Mouse (Mus musculus): ENCODE data around the gene Ttc28.

Ttc28 gene

DNA sequence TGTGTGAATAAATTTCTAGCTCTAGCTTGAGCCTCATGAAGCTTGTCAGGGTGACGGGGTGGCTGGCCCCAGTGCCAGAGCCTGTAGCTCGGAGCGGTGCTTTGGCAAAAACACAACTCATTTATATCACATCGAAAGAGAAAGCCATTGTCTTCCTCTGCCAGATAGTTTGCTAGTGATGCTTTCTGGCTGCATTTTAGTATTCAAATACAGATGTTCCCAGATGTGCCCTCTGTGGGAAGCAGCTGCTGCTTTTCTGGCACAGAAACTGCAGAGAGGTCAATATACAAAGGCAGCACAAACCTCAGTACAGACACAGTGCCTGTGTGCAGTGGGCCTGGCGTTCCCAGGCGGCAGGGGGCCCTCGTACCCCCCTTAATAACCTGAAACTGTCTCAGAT is 300.0 kb downstream of the Ttc28 start:
- no peak for DNase-seq

DNA sequence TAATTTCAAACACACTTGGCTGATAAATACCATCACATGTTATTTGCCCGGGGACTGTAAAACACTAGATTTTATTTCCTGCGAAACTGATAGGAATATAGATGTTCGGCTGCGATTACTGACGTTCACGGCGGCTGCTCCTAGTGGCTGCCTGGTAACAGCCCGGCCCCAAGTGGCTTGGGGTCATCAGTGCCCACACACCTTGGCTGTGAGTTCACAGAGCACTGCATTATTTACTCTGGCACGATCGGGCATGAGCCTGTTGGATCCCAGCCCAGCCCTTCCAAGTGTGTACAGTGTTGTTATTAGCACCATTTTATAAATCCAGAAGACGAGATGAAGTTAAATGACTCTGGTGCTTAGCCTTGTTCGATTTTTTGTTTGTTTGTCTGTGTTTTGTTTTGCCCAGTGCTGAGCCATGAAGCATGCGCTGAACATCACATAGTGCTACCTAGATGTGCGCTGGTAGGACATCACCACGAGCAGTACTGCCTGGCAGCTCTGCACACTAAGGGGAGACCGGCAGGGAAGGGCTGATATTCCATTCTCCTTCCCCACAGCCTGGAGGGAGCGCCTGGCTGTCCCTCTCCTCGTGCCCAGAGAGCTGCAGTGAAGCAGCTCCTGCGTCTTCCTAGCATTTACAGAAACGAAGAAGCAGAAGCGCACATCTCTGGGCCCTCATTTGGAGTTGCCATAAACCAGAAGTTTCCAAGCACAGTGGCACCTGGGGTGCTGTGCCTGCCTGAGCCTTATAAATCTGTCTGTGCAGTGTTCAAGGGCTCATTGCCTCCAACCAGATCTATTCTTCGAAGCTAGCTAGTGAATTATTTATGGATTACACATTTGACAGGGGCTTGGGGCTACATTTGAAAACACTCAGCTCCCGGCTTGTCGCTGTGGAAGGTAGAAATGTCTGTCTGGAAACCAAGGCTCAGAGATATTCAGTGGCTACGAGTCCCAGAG is 300.8 kb downstream of the Ttc28 start:
- DNase-seq, result peak; percentile 46

DNA sequence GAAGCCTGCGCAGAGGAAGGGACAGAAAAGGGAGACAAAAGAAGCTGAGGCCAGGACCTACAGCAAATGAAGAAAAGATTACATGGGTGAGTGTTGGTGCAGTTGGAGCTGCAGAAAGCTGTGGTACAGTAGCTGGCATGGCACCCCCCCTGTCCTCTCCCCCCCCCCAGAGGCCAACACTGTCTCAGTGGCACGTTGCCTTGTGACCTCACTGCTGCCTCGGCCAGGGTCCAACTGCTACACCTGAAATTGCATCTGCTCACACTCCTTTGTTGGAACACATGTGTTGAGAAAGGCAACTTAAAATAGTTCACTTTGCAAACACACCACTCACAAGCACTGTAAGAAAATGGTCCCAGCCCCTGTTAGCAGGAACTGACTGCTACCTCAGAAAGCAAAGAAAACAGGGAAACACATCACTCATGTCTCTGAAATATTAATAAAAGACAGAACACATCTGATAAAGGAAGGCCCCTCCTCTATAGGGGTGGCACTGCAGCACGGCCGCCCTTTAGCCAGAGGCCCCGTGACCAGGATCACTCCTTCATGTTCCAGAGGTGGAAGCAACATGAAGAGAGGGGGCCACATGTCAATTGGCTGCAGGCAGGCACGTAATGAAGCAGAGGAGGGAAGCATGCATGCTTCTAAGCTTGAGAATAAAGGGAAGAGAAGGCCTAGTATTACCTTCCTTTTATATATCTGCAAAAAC is 301.8 kb downstream of the Ttc28 start:
- no peak for DNase-seq

DNA sequence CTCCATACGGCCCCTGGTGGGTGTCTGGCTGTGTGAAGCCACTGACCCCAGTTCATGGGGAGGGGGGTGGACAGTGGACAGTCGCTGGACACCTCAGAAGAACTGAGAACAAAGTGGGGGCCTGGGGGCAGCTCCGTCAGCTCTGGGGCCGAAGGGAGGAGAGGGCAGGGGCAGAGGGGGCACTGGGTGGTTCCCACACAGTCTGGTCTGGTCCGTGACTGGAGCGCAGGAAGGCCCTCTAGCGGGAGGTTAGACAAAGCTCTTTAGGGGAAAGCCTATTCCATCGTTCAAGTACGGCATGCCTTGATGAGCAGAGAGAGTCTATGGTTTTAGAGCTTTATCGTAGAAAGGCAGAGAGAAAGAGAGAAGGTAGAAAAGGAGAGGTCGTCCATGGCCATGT is 307.0 kb downstream of the Ttc28 start:
- peak; percentile 62 for DNase-seq

DNA sequence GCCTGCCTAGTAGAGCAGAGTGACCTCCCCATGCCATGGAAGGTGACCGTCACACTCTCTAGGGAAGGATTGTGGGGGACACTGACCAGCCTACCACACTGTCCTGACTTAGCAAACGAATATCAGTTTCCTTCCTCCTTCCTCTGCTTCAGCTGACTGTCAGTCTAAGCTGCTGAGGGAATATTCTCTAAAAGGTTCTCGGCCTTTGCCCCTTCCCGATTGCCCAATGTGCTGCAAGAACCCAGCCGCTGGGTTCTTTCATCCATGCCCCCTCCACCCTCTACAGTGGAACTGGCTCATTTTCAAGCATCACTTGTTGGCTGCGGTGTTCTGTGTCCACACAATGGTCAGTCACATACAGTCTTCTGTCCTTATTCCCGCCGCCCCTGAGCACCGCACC is 312.4 kb downstream of the Ttc28 start:
- DNase-seq, result no peak

DNA sequence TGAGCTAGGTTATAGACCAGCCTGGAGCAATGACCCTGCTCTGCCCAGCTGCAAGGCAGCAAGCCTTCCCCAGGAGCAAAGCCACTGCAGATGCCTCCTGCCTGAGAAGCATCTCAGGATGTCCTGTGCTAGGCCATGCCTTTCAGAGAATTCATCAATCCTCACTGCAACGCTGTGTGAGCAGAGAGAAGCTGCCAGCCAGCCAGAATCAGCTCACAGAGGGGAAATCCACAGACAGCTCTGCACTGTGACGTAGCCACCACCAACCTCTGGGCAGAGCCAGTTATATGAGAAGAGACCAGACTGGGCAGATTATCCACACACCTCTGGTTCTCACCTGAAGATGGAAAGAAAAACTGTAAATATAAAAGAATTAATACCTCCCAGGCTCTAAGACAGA is 315.2 kb downstream of the Ttc28 start:
- no peak for DNase-seq

DNA sequence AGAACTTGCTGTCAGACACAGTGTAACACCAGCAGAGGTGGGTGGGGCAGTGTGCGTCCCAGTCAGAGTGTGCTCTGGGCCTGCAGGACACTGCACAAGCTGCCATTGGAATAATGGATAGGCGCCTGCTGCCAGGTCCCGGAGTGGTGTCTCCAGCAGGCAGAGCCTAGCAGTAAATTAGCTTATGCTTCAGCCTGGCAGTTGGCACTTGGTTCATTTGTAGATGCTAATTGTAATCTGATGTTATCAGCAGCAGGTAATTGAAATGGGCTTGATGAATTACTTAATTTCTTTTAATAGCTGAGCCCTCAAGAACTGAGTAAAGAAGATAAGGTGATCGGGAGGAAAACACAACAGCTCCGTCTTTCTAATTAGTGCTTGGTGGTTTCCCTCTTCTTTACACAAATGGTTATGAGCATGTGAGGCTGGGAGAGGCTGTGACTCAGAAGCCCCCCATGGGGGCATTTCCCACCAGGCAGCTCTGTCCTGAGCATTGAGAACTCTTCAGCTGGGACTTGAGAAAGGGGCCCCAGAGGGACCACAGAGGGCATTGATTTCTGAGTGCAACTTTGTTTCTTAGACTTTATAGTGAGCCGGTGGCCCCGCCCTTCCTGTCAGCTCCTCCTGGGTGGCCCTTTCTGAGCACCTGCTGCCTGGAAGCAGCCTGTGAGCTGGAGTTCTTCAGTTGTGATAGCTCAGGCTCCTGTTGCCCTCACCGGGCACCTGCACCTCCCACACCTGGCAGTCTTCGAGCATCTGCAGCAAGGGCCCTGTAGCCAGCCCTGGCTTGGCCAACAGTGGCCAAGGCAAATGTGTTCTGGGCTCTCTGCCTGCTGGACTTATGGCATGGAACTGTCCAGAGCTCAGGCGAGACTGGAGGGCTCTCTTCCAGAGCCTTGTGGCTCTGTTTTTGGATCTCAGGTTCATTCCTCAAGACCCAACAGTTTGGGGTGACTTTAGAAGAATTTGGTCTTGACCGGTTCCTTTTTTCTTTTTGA is 316.2 kb downstream of the Ttc28 start:
- no peak for DNase-seq

DNA sequence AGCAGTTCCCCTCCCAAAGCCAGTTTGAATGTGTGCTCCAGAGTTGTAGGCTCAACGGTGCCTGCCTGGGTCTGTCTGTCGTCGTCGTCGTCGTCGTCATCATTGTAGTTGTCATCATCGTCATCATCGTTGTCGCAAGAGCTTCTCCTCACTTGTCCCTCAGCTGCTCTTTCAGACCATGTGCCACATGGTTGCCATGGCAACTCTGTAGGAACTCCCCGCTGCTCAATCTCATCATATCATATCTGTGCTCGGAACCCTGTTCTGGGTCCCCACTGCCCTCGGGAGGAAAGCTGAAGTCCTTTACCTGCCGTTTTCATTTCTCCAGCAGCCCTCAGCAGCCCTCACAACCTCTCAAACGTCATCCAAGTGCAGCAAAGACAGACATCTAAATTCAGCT is 318.1 kb downstream of the Ttc28 start:
- DNase-seq, result no peak

DNA sequence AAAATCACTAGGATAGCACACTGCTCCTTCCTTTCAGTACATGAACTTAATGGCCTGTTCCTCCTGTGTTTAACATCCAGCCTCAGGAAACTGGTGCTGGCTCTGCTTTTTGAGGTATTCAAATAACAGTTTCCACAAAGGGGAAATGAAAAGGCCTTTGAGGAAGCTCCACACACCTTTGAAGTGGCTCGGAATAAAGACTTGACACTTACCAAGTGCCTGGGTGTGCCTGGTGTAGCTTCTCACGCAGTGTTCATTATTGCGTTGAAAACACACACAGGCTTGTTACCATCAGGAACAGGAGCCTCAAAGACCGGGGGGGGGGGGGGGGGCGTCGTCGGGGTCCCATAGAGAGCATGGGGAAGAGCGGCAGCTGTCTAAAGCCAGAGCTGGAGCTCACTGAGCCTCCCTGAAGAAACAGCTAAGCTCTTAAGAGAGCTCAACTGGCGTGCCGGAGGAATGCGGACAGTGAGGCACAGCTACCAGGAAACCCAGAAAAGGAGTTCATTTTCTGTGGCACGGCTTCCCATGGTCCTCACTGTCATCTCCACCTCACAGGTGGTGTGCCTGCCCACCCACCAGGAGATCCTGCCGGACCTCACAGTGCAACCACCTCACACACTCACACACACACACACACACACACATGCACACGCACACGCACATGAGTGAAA is 320.7 kb downstream of the Ttc28 start:
- no peak for DNase-seq

DNA sequence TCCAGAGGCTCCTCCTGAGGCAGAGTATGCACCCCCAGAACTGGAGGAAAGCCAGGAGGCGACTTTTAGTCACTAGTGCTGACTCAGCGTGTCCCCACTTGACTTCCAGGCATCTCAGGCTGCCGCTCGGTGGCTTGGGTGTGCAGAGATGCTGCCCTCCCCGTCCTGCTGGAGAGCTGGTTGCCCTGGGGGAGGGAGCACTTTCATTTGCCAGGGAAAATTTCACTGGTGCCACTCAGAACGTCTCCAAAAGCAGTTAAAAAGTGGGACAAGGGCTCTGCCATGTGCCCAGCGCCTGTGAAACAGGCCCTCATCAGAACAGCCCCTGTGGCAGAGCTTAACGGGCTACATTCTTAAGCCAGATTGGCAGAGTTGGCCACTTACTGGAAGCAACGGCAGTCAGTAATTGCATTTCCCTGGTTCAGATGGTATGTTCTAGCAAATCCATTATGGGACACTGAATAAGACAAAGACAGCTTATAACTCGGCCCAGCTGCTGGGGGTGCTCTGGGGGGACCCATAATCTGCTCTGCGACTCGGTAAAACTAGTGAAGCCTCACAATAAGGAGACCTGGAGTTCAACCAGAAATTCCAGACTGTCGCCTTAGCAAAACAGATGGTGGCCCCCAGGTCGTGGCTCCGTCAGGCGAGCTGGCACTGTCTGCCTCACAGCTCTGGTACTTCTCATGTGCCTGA is 321.5 kb downstream of the Ttc28 start:
- peak; percentile 84 for DNase-seq

DNA sequence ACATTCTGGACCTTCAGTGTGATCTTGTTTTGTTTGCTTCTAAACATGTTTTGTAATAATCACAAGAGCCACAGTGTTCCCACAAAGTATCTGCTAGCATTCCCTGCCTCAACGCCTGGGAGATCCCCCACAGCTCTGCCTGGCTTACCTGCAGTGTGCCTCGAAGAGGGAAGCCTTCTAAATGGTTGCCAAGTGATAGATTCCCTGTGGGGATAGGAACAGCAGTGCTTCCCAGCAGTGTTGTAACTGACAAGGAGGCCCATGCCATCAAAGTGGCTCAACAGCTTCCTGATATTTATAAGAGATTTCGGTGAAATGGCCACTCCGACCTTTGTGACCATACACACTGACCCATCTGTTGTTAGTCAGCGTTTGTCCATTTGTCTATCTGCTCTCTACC is 324.6 kb downstream of the Ttc28 start:
- DNase-seq, result no peak

DNA sequence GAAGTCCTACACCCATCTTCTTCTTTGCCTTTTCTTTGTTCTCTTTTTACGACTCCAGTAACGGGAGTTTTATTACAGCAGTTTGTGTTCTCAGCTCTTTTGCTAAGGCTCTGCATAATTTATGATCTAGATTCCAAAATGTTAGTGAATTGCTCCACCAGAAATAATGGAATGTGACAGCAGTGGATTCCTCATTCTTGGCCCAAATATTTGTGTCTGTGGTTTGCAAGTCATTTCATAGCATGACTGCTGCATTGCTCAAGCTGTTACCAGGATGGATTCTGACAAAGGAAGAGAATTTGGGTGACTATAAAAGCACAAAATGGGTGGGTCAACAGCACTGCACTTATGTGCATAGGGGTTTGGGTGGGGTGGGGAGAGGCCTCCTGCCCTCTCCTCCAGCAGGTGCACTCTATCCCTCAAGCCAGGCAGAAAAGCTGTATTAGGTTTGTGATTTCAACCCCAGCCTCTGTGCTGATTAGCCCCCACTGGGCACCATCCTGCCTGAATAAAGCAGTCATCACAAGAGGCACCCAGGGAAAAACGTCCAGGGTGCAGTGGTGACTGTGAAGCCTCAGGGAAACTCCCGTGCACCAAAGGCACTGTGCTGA is 325.5 kb downstream of the Ttc28 start:
- DNase-seq, result no peak

DNA sequence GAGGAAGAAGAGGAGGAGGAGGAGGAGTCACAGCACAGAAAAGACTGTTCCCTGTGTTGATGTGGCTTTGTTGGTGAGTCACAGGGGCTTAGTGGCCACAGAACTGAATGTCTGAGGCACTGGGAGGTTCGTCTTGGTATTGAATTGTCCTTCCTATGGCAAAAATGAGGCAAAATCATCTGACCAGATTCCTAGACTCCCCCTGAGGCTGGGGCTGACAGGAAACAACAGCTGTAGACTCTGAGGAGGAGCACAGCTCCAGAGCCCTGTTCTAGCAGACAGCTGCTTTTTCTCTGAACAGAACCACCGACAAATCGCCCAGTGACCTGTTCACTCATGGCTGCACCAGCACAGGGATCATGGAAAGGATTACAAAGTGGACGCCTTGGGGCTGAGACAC is 326.2 kb downstream of the Ttc28 start:
- no peak for DNase-seq

DNA sequence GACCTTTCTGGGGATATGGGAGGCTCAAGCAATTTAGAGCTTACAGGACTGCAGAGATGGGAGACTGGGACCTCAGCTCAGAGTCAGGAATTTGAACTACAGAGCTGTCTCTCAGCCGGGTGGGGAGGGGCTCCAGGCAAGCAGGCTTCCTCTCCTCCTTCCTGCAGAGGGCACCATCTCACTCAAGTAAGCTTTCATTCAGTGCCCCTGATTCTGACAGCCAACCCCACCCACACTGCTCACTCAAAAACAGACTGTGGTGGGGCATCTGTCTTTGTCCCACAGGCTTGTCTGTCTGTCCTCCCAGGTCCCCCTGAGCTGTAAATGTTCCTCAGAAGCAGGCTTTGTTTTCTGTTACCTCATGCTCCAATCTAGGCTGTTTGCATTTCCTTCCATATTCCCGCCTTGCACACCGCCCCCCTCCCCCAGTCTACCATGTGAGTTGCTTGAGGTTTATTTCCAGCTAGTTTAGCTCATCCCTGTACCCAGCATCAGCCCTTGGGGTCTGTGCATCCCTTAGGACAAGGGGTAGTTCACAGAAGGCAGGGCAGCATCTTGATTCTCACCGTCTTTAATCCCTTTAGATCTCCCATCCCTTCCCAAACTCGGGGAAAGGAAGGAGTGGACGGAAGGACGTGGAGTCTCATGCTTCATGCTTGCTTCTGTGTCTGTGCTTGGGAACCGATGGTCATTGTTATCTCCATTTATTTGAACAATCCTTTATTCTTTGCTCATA is 328.5 kb downstream of the Ttc28 start:
- DNase-seq, result peak; percentile 83

DNA sequence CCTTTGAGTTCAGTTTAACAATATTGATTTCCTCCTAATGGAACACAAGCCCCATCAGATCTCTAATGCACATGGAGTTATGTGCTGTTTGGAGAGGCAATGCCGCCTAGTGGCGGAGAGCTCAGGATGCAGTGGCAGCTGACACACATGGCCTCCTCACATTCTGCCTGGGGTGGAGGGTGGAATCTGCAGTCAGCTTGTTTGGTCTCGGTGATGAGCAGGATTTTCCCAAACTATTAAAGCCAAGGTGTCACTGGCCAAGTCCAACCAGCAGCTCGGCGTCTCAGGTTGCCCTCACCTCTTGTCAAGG is 329.0 kb downstream of the Ttc28 start:
- DNase-seq, result peak; percentile 80

DNA sequence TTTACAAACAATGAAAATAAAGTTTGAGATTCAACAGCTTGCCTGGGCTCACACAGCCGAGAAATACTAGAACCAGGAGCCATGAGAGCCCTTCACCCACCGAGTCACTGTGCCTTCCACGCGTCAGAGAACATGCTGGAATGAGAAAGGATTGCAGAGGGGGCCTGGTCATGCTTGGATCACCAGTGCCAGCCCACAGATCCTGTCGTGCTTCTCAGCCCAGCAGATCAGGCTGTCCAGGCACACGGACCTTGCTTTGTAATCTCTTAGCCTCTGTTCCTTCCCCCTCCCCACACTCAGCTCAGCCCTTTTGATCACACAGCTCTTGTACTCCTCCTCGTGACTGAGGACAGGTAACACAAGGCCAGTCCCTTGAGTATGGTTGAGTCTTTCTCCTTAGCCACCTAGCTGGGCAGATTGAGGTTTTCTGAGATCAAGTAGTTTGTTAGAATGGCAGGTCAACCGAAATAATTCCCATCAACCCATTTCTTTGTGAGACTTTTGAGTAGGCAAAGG is 334.4 kb downstream of the Ttc28 start:
- no peak for DNase-seq

DNA sequence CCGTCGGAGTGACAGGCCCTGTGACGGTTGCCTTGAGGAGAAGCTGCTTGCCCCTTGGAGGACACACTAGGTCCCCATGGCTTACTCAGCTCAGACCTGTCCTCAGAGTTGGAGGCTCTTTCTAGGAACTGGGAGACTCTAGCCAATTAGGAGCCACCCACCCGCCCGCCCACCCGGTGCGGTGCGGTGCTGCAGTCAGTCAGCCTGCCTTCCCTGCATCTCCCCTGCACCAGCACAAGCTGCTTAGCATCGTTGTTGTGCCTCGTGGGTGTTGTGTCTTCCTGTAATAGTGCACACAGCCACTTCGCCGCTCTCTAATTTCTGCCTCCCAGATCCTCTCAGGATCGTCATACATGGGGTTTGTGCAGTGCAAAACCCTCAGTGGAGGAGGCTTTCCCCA is 335.3 kb downstream of the Ttc28 start:
- DNase-seq, result no peak

DNA sequence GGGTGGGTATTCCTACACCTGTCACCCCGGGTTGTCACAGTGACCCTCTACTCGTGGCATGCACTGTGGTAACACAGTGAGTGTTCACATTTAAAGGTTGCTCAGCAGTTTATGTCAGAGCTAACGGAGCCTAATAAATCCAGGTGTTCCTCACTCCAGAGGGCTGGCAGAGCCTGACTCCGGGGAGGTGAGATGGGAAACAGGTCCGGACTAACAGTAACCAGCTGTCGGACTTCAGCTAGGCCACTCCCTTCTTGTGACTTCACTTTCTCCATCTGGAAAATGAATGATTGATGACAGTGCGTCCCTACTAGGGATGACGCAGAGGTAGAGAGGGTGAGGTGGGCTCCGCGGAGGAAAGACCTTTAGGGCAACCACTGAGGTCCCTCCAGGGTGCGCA is 336.1 kb downstream of the Ttc28 start:
- DNase-seq, result no peak

DNA sequence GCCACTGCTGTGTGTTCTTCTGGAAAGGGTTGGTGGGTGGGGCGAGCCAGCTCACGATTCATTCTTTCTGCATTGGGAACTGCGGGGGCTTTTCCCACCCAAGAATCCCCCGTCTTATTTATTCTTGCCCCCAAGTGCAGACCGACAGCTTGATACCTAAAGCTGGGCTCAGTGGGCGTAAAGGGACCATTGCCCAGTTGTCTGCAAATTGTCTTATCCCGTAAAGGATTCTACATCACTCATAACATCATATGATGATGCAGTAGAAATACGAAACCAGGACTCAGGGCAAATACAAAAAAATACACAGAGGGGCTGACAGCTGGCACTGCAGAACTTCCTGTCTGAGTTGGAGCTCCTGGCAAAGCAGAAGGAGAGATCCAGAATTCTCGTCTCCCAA is 336.6 kb downstream of the Ttc28 start:
- DNase-seq, result no peak

DNA sequence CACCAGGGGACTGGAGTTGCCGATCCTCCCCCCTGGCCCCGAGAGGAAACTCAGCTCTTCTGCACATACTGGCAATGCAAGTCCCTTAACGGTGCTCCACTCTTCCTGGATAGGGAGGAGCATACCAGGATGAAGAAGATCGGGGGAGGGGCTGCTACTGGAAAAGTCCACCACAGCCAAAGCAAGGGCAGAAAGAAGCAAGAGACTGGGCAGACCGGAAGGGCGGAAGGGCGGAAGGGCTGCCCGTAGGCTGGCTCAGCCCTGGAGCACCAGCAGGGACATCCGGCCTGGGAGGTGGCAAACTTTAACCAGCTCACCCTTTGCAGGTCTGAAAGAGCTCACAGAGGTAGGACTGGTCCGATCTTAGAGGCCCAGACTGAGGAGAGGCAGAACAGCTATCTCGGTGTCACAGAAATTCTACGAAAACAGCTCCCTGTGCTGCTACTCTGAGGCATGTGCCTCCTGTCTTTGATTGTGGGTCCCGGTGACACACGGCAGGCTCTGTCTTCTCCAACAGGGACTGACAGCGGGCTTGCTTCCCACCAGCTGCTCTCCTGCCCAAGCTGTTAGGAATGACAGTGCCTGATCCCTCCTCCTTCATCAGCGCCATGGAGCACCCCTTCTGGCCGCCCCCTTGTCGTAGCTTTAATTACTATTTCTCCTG is 338.0 kb downstream of the Ttc28 start:
- peak; percentile 57 for DNase-seq

All from kidney, postnatal 10 days (tissue).